ENCODE assay signal across 21 mouse cellular contexts in genomic region chr4:139702914-139703313, GRCm38 (mm10). TPM values are rescaled to one million over a fixed set of nuclear protein-coding genes. Genes with fewer than 3 reads are reported as not detected.
"Had no signal": no experiment of that assay in that cellular context is flagged by ENCODE, and none has a peak within 500 bp of the region (broad histone marks: within the 10 kb centered on the region; RNA-seq: fewer than 3 reads in every experiment).

No protein-coding gene starts in this region.

- H3K9me3 ChIP-seq: midbrain, embryonic 10.5 days; neural tube, embryonic 13.5 days; neural tube, embryonic 15.5 days had no signal

- DNase-seq: lung, adult 18-20 months; lung, embryonic 14.5 days; lung, postnatal 10 days; lung, postnatal 4 days; retina, postnatal 1 day; right cerebral cortex, adult 18-20 months; right cerebral cortex, postnatal 25 days; right cerebral cortex, postnatal 4 days; thymus, adult 18-20 months had no signal

- H3K4me2 ChIP-seq: lung, embryonic 14.5 days; midbrain, embryonic 13.5 days; neural tube, embryonic 13.5 days; neural tube, embryonic 15.5 days had no signal

- H3K4me3 ChIP-seq: midbrain, embryonic 10.5 days; midbrain, embryonic 13.5 days; myocyte; neural tube, embryonic 13.5 days; neural tube, embryonic 15.5 days had no signal

- H3K27ac ChIP-seq: midbrain, embryonic 10.5 days; midbrain, embryonic 13.5 days; neural tube, embryonic 13.5 days; neural tube, embryonic 15.5 days had no signal

- H3K9ac ChIP-seq: lung, embryonic 14.5 days; midbrain, embryonic 13.5 days; neural tube, embryonic 13.5 days; neural tube, embryonic 15.5 days had no signal

- H3K27me3 ChIP-seq: neural tube, embryonic 13.5 days; neural tube, embryonic 15.5 days had no signal

- ATAC-seq: midbrain, embryonic 13.5 days; midbrain, embryonic 16.5 days had no signal

- H3K36me3 ChIP-seq: midbrain, embryonic 10.5 days; midbrain, embryonic 13.5 days; neural tube, embryonic 13.5 days; neural tube, embryonic 15.5 days had no signal

RNA-seq across cellular contexts. Expression of gene Tas1r2, which starts 49.6 kb away (rescaled TPM):
- polyA plus RNA-seq: liver, embryonic 16.5 days; lung, embryonic 14.5 days; lung, embryonic 16.5 days; midbrain, embryonic 10.5 days; midbrain, embryonic 13.5 days; midbrain, embryonic 16.5 days; neural tube, embryonic 11.5 days; neural tube, embryonic 13.5 days; neural tube, embryonic 15.5 days; stomach, embryonic 14.5 days; stomach, embryonic 16.5 days; thymus, postnatal 0 days had no signal
